Mouse (Mus musculus) adrenal gland, postnatal 36 days (tissue): ENCODE measurements around the gene 6430531B16Rik. TPM values are rescaled to one million over a fixed set of nuclear protein-coding genes. Genes with fewer than 3 reads are reported as not detected.

Experiments used
- DNase-seq, 2 experiments: peaks; one replicate each; pipeline ENCODE4 v3.0.0; 2021; ENCODE audit warnings: mixed read lengths in 1 of 2
- total RNA-seq, 2 experiments: library from RNA; stranded (reverse); gene quantifications; 2 replicates each; pipeline ENCODE4 v1.2.3; 2021

6430531B16Rik gene
- total RNA-seq, 2 experiments from 2014 or later = not detected

DNA sequence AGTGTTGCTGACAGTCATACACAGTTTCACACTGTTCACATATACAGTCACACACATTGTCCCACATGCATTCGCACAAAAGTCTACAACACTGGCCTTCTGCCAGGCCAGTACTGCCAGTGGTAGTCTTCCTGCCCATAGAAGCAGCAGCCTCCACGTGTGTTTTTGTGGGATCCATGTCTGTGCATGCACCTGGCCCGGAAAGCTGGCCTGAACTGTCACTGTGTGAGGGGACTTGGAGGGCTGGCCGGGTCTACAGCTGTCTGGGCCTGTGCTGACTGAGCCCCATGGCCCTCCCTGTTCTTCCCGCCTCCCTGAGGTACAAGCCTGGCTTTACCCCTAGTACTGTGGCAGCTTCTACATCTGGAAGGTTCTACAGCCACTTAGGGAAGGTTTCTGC lies 7.6 kb downstream of the 6430531B16Rik start:
- no peak for DNase-seq

- DNase-seq = no peak
Measured at GRCm38 (mm10) chr7:139970216-139970919, 8.2 kb downstream of the 6430531B16Rik start.

DNA sequence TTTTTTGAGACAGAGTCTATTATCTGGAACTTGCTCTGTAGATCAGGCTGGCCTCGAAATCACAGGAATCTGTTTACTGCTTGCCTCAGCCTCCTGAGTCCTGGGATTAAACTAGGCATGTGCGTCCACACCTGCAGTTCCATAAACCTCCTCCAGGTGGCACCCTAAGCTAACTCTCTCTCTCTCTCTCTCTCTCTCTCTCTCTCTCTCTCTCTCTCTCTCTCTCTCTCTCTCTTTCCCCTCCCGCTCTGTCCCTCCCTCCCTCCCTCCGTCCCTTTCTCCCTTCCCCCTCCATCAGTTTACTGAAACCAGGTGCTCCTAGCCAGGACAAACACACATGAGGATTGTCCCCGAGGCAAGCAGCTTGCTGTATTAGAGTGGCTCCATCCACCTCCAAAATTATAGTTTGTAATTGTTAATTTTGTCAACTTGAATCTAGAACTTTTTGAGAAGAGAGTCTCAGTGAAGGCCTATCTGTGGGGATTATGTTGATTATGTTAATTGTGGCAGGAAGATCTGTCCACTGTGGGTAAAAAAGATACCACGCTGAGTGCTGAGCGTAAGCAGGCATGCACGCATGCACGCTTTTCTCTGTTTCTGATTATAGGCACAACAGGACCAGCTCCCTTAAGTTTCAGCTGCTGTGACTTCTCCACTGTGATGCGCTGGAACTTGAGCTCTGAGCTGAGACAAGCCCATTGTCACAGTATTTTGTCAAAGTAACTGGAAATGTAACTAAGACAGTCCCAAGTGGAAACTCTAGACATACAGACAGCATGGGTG lies 9.0 kb downstream of the 6430531B16Rik start:
- peak; percentile 78 to 87 for DNase-seq

DNA sequence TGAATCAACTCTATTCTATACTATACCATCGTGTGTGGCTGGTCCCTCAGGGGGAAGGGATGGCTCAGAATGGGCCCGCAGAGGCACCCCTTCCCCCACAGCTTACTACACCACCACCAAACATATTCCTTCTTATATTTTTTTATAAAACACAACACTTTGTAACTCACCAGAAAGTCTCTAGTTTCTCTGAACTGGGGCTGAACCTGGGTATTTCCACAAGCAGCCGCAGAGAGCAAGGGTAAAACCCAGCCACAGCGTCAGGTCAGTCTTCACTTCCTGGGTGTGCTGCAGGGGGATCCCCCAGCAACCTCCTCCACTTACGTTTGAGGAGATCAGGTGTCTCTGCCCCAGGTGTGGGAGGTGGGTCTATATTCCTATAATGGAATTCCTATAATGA lies 10.1 kb downstream of the 6430531B16Rik start:
- DNase-seq = no peak

DNA sequence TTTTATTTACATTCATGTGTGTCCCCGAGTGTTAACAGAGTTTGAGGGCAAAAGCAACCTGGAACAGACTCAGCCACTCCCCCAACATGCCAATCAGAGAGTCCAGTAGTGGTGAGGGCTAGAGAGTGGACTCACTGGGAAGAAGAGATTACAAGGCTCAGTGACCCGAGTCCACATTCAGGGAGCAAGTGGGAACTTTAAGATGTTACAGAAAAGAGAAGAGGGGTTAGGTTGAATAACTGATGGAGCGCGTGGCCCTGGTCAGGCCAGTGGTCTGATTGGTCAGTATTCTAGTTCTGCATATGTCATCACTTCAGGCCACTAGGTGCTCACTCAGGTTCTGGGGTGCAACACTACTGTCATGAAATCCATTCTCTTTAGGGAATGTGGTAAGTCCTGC lies 11.4 kb downstream of the 6430531B16Rik start:
- DNase-seq = no peak

- no peak for DNase-seq
Measured at GRCm38 (mm10) chr7:139963814-139964213, 14.7 kb downstream of the 6430531B16Rik start.

DNA sequence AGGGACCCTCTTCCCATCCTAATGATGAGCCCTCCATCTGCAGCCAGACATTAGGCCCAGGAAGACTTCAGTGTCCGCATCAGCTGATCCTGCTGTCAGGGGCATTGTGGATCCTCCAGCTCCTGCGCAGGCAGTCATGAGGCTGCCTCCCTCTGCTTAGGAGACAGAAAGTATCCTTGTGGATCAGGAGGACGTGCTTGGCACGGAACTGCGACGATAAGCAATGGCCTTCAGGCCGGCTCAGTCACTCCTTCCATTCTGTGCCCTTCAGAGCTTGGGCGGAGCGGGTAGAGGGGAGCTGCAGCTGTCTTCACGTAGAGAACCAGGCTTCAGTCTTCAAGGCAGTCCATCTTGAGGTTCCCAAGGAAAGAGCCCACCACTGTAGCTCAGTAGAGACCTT lies 17.4 kb downstream of the 6430531B16Rik start:
- peak; percentile 80 to 84 for DNase-seq

DNA sequence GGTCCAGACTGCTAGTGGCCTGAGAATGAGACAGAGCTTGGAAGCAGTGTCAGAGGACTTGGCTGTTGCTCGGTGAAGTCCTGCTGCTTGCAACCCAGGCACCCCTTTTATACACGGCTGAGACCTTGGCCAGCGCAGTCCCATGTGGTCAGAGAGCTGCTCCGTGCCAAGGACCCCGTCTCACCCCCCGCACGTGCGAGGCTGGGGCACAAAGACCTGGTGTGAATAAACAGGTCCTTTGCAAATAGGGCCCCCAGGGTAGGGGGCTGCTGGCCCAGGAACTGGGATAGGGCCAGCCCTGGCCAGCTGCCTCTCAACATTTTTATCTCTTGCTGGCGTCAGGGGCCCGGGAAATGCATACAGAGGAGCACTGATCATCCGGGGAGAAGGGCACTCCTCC lies 20.6 kb downstream of the 6430531B16Rik start:
- peak; percentile 51 to 64 for DNase-seq

DNA sequence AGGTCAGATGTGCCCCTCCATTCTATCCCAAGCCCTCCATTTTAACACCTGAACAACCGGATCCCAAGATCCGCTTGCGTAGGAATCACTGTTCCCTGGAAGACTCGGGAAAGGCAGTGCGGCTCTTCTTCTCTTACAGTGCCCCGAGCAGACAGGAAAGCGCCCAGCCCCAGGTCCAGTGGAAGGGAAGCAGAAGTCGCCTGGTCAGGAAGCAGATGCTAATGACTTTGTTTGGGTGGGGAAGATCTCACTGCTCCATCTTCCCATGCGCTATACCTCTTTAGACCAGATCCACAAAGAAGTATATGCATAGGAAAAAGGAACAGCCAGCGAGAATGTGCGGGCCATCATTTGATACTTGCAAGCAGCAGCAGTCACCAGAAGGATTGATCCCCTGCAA lies 21.1 kb downstream of the 6430531B16Rik start:
- DNase-seq = peak in 1 of 2 experiments; percentile 26

- DNase-seq = no peak
Measured at GRCm38 (mm10) chr7:139956658-139957057, 21.9 kb downstream of the 6430531B16Rik start.

DNA sequence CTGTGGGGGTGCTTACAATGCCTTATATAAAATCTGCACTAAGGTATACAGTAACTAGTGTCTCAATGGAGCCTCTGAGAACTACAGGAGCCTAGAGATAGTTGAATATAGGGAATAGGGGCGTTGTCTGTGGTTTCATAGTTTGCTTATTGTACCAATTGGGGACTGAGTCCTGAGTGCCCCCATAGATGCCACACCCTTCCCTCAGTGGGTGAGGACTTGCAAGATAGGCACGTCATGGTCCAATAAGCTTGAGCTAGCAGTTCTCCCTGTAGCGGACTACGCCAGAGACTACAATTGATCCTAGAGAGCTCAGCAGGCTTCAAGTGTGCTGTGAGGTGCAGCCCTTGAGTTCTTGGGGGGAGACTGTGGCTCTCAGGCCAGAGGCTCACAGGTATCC lies 23.1 kb downstream of the 6430531B16Rik start:
- no peak for DNase-seq

- DNase-seq = no peak
Measured at GRCm38 (mm10) chr7:139951991-139952633, 26.4 kb downstream of the 6430531B16Rik start.

DNA sequence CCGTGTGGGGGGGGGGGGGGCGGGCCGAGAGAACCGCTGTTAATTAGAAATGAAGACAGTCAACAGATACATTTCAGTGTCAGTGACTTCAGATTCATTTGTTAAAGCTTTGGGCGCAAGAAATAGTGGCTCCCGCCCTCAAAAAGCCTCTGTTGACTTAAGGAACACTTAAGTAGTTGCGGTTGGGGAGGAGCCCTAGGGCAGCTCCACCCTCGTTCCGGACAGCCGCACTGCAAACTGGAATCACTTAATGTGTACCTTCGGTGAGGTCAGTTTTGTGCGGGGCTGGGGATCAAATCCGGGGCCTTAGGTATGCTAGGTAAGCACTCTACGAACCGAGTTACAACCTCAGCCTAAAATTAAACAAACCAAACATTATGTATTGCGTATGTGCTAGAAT lies 27.5 kb downstream of the 6430531B16Rik start:
- DNase-seq = peak; percentile 40 to 62

DNA sequence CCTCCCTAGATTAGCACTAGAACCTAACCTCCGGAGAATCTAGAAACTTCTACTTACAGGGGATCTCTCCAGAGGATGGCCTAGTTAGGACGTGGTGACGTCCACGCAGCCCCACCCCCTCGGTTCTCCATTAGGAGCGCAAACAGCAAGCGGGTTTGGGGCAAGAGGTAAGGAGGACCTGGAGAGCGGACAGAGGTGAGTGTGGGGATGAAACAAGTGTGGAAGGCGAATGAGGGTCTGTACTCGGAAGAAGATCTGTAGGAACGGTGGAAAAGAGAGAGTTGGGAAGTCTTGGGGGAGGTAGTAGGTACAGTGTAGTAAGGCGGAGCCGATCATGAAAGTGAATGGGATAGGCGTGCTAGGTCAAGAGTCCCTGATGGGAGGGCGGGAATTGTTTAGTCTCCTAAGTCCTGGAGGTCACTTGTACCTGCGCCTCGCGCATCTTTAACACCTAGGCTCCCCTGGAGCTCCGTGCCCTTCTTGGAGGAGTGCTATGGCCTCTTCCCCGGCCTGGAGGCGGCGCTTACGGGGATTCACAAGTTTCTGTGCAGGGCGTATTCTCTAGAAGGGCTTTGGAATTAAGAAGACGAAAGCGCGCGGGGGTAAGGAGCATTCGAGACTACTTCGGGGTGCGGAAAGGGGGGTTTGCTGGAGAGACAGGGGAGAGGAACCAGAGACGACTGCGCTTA lies 28.1 kb downstream of the 6430531B16Rik start:
- DNase-seq = peak; percentile 70 to 82

GRCm38 (mm10) chr7:139949893-139950282 lies 28.7 kb downstream of the 6430531B16Rik start:
- DNase-seq = peak; percentile 63 to 77

DNA sequence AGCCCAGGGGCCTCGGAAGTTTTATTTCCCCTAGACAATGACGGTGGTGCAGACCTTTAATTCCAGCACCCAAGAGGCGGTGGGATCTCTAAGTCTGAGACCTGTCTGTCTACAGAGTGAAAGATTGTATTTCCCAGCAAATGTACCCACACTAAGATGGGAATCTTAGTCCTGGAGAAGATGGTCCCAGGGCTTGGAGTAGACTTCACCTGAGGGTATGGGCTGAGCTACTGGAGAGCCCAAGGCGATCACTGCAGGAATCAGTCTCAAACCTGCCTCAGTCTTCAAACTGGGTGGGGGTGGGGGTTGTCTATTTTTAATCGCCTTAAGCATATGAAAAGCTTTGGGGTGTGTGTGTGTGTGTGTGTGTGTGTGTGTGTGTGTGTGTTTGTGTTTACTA lies 32.5 kb downstream of the 6430531B16Rik start:
- DNase-seq = no peak

GRCm38 (mm10) chr7:139945516-139945915 lies 33.0 kb downstream of the 6430531B16Rik start:
- DNase-seq = no peak

- DNase-seq = peak in 1 of 2 experiments; percentile 12
Measured at GRCm38 (mm10) chr7:139944291-139945240, 34.0 kb downstream of the 6430531B16Rik start.

DNA sequence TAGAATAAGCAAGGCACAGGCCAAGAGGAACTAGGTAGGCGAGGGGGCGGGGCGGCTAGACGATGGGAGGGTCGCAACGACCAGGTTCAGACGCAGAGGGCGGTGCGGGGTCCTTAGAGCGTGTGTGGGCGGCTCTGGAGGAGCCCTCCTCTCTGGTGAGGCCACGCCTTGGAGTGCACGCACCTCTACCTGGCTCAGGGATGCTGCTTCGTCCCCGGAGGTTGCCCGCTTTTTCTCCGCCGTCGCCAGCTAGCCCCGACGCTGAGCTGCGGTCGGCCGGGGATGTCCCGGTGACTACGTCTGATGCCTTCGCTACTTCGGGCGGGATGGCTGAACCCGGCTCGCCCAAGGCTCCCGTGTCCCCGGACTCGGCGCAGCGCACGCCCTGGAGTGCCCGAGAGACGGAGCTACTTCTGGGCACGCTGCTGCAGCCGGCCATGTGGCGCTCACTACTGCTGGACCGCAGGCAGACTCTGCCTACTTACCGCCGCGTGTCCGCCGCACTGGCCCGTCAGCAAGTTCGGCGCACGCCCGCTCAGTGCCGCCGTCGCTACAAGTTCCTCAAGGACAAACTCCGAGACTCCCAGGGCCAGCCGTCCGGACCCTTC lies 34.8 kb downstream of the 6430531B16Rik start, which contains the start of gene Utf1:
Utf1 (plus strand) TSS at position 116 of the 608 bp plus-strand sequence.
- peak; percentile 66 to 70 for DNase-seq

DNA sequence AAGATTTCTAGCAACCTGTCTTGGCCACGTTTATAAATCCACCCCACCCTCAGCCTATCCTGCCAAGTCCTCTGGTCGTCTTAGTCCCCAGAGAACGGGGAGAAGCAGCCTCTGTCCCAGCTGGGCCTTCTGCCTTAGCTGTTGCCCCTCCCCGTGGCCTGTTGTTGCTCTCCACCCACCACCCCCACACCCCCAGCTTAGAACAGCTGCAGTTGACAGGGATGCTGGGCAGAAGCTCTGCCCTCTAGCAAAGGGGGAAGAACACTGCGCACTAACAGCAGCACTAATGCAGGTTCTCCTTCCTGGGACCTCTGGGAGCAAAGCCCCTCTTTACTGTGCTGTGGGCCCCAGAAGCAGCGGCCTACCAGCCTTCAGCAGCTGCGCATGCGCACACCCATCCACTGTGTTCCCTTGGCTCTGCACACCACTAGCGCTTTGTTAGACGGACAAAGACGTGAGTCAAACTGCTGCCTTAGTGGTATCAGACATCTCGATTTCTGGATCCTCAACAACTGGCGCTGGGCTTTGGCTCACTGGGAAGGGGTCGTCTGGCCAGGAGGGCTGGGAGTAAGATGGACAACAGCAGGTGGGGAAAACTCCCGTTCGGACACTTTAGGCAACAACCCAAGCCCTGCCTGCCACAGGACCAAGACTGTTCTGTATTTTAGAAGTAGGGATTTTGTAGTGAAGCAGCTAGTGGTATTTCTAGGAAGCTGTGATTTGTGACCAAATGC lies 37.9 kb downstream of the 6430531B16Rik start:
- no peak for DNase-seq
